Mouse (Mus musculus): Measurements from ENCODE around the gene Gm21988. TPM values are rescaled to one million over a fixed set of nuclear protein-coding genes. Genes with fewer than 3 reads are reported as not detected.
A peak's percentile ranks its signal among the peaks of the same experiment; 100 is the strongest.

Gm21988 gene
- polyA plus RNA-seq, 1 experiment from 2014 or later: 12.1 TPM

- no peaks in the 10 kb centered on the region for H3K9me3 ChIP-seq (ENCODE audit: control insufficient read depth, low read length)
- whole genome bisulfite sequencing: 93% methylated on average over 7 of the region's 7 CpGs
Measured at GRCm38 (mm10) chr11:70207283-70207682, 32.3 kb downstream of the Gm21988 start.

GRCm38 (mm10) chr11:70206801-70207200 lies 32.8 kb downstream of the Gm21988 start:
- WGBS: 80% methylated on average over 2 of the region's 2 CpGs
- no peak overlapping the region for H3K4me3 ChIP-seq (ENCODE audit: low read depth, low read length)

More at GRCm38 (mm10) chr11:70207283-70207682, 32.3 kb downstream of the Gm21988 start:
- Histone ChIP-seq H3K36me3 (ENCODE audit: control insufficient read depth, insufficient read depth, low read length) (no peaks in the 10 kb centered on the region), H3K9ac (ENCODE audit: low read length) (no peak overlapping the region), H3K27me3 (ENCODE audit: control insufficient read depth, insufficient read depth, low read length) (no peaks in the 10 kb centered on the region), H3K4me3 (ENCODE audit: low read depth, low read length) (no peak overlapping the region), H3K4me2 (no peak overlapping the region), H3K4me1 (ENCODE audit: control insufficient read depth, insufficient read depth, low read length) (no peaks in the 10 kb centered on the region), H3K27ac (ENCODE audit: low read depth, low read length) (no peak overlapping the region)
- DNase-seq (ENCODE audit: low spot score, missing footprints) (no peak), ATAC-seq (ENCODE audit: low FRiP score) (no peak)

GRCm38 (mm10) chr11:70201691-70202090 lies 37.9 kb downstream of the Gm21988 start:
- H3K27me3 ChIP-seq (ENCODE audit: control insufficient read depth, insufficient read depth, low read length): no peaks in the 10 kb centered on the region
- no peaks in the 10 kb centered on the region for H3K4me1 ChIP-seq (ENCODE audit: control insufficient read depth, insufficient read depth, low read length)
- H3K9ac ChIP-seq (ENCODE audit: low read length): no peak overlapping the region
- H3K4me3 ChIP-seq (ENCODE audit: low read depth, low read length): no peak overlapping the region
- H3K4me2 ChIP-seq: no peak overlapping the region
- DNase-seq (ENCODE audit: low spot score, missing footprints) (peak; percentile 96), ATAC-seq (ENCODE audit: low FRiP score) (no peak)
- WGBS: 36% methylated on average over 5 of the region's 5 CpGs
- no peaks in the 10 kb centered on the region for H3K36me3 ChIP-seq (ENCODE audit: control insufficient read depth, insufficient read depth, low read length)
- no peak overlapping the region for H3K27ac ChIP-seq (ENCODE audit: low read depth, low read length)
- H3K9me3 ChIP-seq (ENCODE audit: control insufficient read depth, low read length): no peaks in the 10 kb centered on the region

More at GRCm38 (mm10) chr11:70206801-70207200, 32.8 kb downstream of the Gm21988 start:
- H3K27me3 ChIP-seq (ENCODE audit: control insufficient read depth, insufficient read depth, low read length): no peaks in the 10 kb centered on the region
- no peak for ATAC-seq (ENCODE audit: low FRiP score)
- no peak overlapping the region for H3K4me2 ChIP-seq
- no peak for DNase-seq (ENCODE audit: low spot score, missing footprints)
- no peaks in the 10 kb centered on the region for H3K36me3 ChIP-seq (ENCODE audit: control insufficient read depth, insufficient read depth, low read length)
- H3K4me1 ChIP-seq (ENCODE audit: control insufficient read depth, insufficient read depth, low read length): no peaks in the 10 kb centered on the region
- H3K27ac ChIP-seq (ENCODE audit: low read depth, low read length): no peak overlapping the region
- H3K9ac ChIP-seq (ENCODE audit: low read length): no peak overlapping the region
- no peaks in the 10 kb centered on the region for H3K9me3 ChIP-seq (ENCODE audit: control insufficient read depth, low read length)

DNA sequence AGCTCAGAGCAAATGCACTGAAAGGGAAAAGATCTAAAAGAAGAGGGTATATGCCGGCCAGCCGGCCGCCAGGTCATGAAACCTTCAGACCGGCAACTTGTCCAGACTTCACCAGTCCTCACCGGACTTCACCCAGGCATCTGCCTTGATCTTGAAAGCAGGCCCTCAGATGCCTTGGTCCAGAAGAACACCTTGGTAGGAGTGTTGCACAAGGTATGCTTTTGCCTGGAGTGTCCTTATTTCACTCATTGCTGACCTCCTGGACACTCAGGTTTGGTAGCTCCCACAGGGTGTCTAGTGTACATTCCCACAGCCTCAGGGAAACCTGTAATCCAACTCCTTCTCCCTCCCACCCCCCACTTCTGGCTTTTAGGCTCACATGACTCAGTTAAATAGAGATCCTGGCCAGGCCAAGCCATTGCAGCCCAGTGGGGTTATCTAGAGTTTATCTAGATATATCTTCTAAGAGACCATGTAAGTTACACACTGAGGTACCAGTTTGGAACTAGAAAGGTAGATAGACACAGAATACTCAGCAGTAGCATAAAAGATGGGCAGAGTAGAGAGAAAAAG lies 39.5 kb downstream of the Gm21988 start:
- no peaks in the 10 kb centered on the region for H3K27me3 ChIP-seq (ENCODE audit: control insufficient read depth, insufficient read depth, low read length)
- 88% methylated on average over 5 of the region's 5 CpGs for WGBS
- ATAC-seq (ENCODE audit: low FRiP score): no peak

DNA sequence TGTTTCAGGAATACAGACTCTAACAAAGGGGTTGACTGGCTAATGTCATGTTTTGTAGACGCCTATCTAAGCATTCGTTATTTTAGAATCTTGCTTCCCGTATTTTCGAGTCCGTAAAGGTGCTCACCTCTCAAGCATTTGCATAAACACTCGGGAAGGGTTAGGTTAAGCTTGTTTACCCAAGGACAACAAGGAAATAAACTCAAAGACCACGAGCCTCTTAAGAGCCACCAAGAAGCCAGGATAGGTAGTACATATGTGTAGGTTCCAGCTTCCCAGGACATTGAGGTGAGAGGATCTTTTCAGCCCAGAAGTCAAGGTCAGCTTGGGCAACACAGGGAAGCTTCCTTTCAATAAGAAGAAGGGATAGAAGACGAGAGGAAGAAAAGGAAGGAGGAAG lies 40.5 kb downstream of the Gm21988 start:
- Histone ChIP-seq H3K4me3 (ENCODE audit: low read depth, low read length) (no peak overlapping the region), H3K4me1 (ENCODE audit: control insufficient read depth, insufficient read depth, low read length) (no peaks in the 10 kb centered on the region), H3K9me3 (ENCODE audit: control insufficient read depth, low read length) (no peaks in the 10 kb centered on the region), H3K9ac (ENCODE audit: low read length) (no peak overlapping the region), H3K27me3 (ENCODE audit: control insufficient read depth, insufficient read depth, low read length) (no peaks in the 10 kb centered on the region), H3K36me3 (ENCODE audit: control insufficient read depth, insufficient read depth, low read length) (no peaks in the 10 kb centered on the region), H3K27ac (ENCODE audit: low read depth, low read length) (no peak overlapping the region), H3K4me2 (no peak overlapping the region)
- 80% methylated on average over 8 of the region's 8 CpGs for WGBS
- ATAC-seq (ENCODE audit: low FRiP score) (no peak), DNase-seq (ENCODE audit: low spot score, missing footprints) (no peak)

More for the DNA sequence above, 39.5 kb downstream of the Gm21988 start:
- no peak overlapping the region for H3K9ac ChIP-seq (ENCODE audit: low read length)
- H3K4me2 ChIP-seq: no peak overlapping the region
- H3K27ac ChIP-seq (ENCODE audit: low read depth, low read length): no peak overlapping the region
- no peaks in the 10 kb centered on the region for H3K9me3 ChIP-seq (ENCODE audit: control insufficient read depth, low read length)
- no peaks in the 10 kb centered on the region for H3K36me3 ChIP-seq (ENCODE audit: control insufficient read depth, insufficient read depth, low read length)
- H3K4me1 ChIP-seq (ENCODE audit: control insufficient read depth, insufficient read depth, low read length): no peaks in the 10 kb centered on the region
- no peak overlapping the region for H3K4me3 ChIP-seq (ENCODE audit: low read depth, low read length)
- peak; percentile 35 for DNase-seq (ENCODE audit: low spot score, missing footprints)

- Histone ChIP-seq H3K27ac (ENCODE audit: low read depth, low read length) (no peak overlapping the region), H3K9ac (ENCODE audit: low read length) (no peak overlapping the region), H3K4me1 (ENCODE audit: control insufficient read depth, insufficient read depth, low read length) (no peaks in the 10 kb centered on the region), H3K27me3 (ENCODE audit: control insufficient read depth, insufficient read depth, low read length) (no peaks in the 10 kb centered on the region), H3K4me2 (no peak overlapping the region), H3K4me3 (ENCODE audit: low read depth, low read length) (no peak overlapping the region), H3K9me3 (ENCODE audit: control insufficient read depth, low read length) (no peaks in the 10 kb centered on the region), H3K36me3 (ENCODE audit: control insufficient read depth, insufficient read depth, low read length) (no peaks in the 10 kb centered on the region)
- 89% methylated on average over 3 of the region's 3 CpGs for WGBS
- ATAC-seq (ENCODE audit: low FRiP score) (no peak), DNase-seq (ENCODE audit: low spot score, missing footprints) (no peak)
Measured at GRCm38 (mm10) chr11:70198332-70198731, 41.3 kb downstream of the Gm21988 start.

DNA sequence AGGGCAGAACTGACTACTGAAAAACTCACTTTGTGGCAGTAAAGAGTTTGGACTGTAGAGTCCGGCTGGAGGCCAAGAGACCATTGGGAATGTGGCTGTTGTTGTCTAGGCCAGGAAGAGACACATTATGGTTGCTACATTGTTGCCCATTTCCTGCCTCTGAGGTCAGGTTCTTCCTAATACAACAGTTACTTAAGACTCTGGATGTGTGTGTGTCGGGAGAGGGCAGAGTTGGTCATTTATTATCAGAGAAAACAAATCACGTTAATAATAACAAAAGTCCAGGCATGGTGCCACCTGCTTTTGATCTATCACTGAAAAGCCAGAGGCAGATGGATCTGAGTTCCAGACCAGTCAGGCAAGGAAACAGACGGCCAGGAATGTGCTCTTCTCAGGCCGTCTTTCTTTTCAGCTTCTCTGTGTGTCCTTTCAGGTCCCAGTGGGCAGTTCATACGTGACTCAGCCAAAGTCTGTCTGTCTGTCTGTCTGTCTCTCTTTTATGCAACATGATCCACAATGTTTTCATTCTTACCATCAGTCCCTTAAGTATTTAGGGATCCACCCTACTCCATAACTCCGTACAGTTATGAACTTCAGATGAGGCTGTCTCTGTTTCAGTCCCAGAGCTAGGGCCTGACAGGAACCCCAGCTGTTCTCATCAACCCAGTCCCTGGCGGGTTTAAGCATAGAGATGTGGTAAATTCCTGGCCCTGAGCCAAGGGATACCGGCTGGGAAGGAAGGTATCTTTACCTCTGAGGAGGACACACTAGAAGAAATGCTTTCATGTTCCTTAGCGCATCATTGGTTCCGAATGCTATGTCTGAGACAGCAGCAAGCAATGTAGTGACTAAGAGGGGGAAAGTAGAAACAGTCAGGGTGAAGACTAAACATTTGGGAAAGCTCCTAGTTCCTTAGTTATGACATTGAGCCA lies 46.0 kb downstream of the Gm21988 start:
- WGBS: 68% methylated on average over 11 of the region's 11 CpGs
- no peaks in the 10 kb centered on the region for H3K9me3 ChIP-seq (ENCODE audit: control insufficient read depth, low read length)
- no peak overlapping the region for H3K4me3 ChIP-seq (ENCODE audit: low read depth, low read length)
- H3K9ac ChIP-seq (ENCODE audit: low read length): no peak overlapping the region
- H3K4me1 ChIP-seq (ENCODE audit: control insufficient read depth, insufficient read depth, low read length): no peaks in the 10 kb centered on the region
- H3K4me2 ChIP-seq: no peak overlapping the region
- DNase-seq (ENCODE audit: low spot score, missing footprints) (peak; percentile 79), ATAC-seq (ENCODE audit: low FRiP score) (no peak)
- H3K27ac ChIP-seq (ENCODE audit: low read depth, low read length): no peak overlapping the region
- no peaks in the 10 kb centered on the region for H3K27me3 ChIP-seq (ENCODE audit: control insufficient read depth, insufficient read depth, low read length)
- no peaks in the 10 kb centered on the region for H3K36me3 ChIP-seq (ENCODE audit: control insufficient read depth, insufficient read depth, low read length)

- DNase-seq (ENCODE audit: low spot score, missing footprints) (no peak), ATAC-seq (ENCODE audit: low FRiP score) (no peak)
- WGBS: 85% methylated on average over 4 of the region's 4 CpGs
- no peaks in the 10 kb centered on the region for H3K9me3 ChIP-seq (ENCODE audit: control insufficient read depth, low read length)
- H3K4me2 ChIP-seq: no peak overlapping the region
- H3K4me3 ChIP-seq (ENCODE audit: low read depth, low read length): no peak overlapping the region
- no peak overlapping the region for H3K9ac ChIP-seq (ENCODE audit: low read length)
- H3K27ac ChIP-seq (ENCODE audit: low read depth, low read length): no peak overlapping the region
- H3K27me3 ChIP-seq (ENCODE audit: control insufficient read depth, insufficient read depth, low read length): no peaks in the 10 kb centered on the region
- no peaks in the 10 kb centered on the region for H3K4me1 ChIP-seq (ENCODE audit: control insufficient read depth, insufficient read depth, low read length)
- H3K36me3 ChIP-seq (ENCODE audit: control insufficient read depth, insufficient read depth, low read length): no peaks in the 10 kb centered on the region
Measured at GRCm38 (mm10) chr11:70192157-70192556, 47.5 kb downstream of the Gm21988 start.

- 81% methylated on average over 6 of the region's 6 CpGs for WGBS
Measured at GRCm38 (mm10) chr11:70191188-70191587, 48.4 kb downstream of the Gm21988 start.

More at GRCm38 (mm10) chr11:70191188-70191587, 48.4 kb downstream of the Gm21988 start:
- H3K4me1 ChIP-seq (ENCODE audit: control insufficient read depth, insufficient read depth, low read length): no peaks in the 10 kb centered on the region
- H3K27me3 ChIP-seq (ENCODE audit: control insufficient read depth, insufficient read depth, low read length): no peaks in the 10 kb centered on the region
- no peaks in the 10 kb centered on the region for H3K36me3 ChIP-seq (ENCODE audit: control insufficient read depth, insufficient read depth, low read length)
- DNase-seq (ENCODE audit: low spot score, missing footprints) (no peak), ATAC-seq (ENCODE audit: low FRiP score) (no peak)
- H3K4me3 ChIP-seq (ENCODE audit: low read depth, low read length): no peak overlapping the region
- H3K9me3 ChIP-seq (ENCODE audit: control insufficient read depth, low read length): no peaks in the 10 kb centered on the region
- no peak overlapping the region for H3K27ac ChIP-seq (ENCODE audit: low read depth, low read length)
- H3K4me2 ChIP-seq: no peak overlapping the region
- no peak overlapping the region for H3K9ac ChIP-seq (ENCODE audit: low read length)
